Mouse (Mus musculus): ENCODE measurements around the gene Sf3b5. TPM values are rescaled to one million over a fixed set of nuclear protein-coding genes. Genes with fewer than 3 reads are reported as not detected.

Sf3b5 gene
- 10.7 and 15.7 TPM in 2 replicates for polyA plus RNA-seq (2011; ENCODE audit: insufficient read depth, insufficient read length, low replicate concordance, missing spikeins)

DNA sequence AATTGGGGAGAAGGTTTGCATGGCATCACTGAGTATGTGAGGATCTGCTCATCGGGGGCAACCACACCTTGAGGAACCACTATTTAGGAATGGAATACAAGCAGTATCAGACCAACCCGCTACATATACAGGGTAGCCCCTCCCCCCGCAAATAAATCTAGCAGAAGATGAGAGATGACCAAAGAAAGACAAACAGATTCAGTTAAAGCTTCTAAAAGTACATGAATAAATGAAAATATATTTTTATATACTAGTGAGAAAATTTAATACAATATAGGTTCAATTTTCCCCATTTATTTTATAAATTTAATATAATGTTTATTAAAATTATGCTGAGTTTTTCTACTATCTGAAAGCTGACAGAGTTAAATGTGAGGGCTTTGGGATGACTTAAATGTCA is at the start of gene Sf3b5:
Sf3b5 (plus strand) TSS at position 301 of the 400 bp plus-strand sequence.
- 82% methylated on average over 3 of the region's 3 CpGs for WGBS

DNA sequence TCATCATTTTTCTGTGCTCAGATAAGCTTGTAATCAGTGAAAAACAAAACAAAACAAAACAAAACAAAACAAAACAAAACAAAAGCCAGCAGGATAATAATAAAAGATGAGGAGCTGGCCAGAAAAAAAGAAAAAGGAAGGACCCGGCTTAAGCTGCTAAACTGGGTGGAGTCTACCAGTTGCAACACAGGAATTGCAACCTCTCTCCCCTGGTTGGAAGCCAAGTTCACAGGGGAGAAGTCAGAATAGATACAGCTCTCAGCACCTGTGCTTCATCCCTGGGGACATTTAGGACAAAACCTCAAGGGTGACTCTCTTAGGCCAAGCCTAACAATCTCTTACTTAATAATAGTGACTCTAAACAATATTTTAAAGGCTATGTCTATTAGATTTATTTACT is 49.3 kb upstream of the Sf3b5 start:
- Histone ChIP-seq H3K4me1 (ENCODE audit: control insufficient read depth, insufficient read depth, low read length) (no peaks in the 10 kb centered on the region; the same call in 1 of the 2 replicates), H3K27ac (ENCODE audit: control insufficient read depth, insufficient read depth, low read depth, low read length, poor library complexity) (peak overlapping the region; percentile 61; the same call in 1 of the 2 replicates), H3K4me3 (replicated peaks; ENCODE audit: control insufficient read depth, low read depth, low read length) (peak overlapping the region; percentile 16)
- TF ChIP-seq CTCF (IDR thresholded peaks at IDR 0.05; ENCODE audit: control insufficient read depth, insufficient read depth, low read length) (no peak), POLR2A (IDR thresholded peaks at IDR 0.05; ENCODE audit: borderline replicate concordance, control insufficient read depth, low read depth, low read length) (no peak)
- 5% methylated on average over 1 of the region's 1 CpGs for WGBS

More for the DNA sequence above, at the start of gene Sf3b5:
- Histone ChIP-seq H3K27ac (ENCODE audit: control insufficient read depth, insufficient read depth, low read depth, low read length, poor library complexity) (no peak within 1 kb of the TSS), H3K4me1 (ENCODE audit: control insufficient read depth, insufficient read depth, low read length) (peaks cover 2% of the 10 kb centered on the region; the same call in 1 of the 2 replicates), H3K4me3 (replicated peaks; ENCODE audit: control insufficient read depth, low read depth, low read length) (no peak within 1 kb of the TSS)
- TF ChIP-seq CTCF (IDR thresholded peaks at IDR 0.05; ENCODE audit: control insufficient read depth, insufficient read depth, low read length) (no peak), POLR2A (IDR thresholded peaks at IDR 0.05; ENCODE audit: borderline replicate concordance, control insufficient read depth, low read depth, low read length) (no peak)

DNA sequence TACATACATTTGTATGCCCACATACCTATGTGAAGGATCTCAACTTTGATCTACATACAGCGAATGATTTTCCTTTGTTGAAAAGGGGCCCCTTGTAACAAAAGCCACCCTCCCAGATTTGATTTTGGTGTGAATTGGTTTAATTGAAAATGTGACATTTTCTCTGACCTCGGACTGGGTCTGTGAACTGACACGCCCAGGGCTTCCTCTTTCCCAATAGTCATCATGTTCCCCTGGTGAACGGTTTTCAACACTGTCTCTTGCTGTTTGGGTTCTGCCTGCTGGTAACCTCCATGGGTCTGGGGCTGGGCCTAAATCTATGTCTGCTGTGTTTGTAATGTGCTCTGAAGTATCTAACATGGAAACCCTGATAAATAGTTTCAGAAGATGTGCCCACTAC is 47.9 kb upstream of the Sf3b5 start:
- peak overlapping the region; percentile 35 for H3K4me3 ChIP-seq (replicated peaks; ENCODE audit: control insufficient read depth, low read depth, low read length)
- H3K27ac ChIP-seq (ENCODE audit: control insufficient read depth, insufficient read depth, low read depth, low read length, poor library complexity) = peak overlapping the region; percentile 62; the same call in 1 of the 2 replicates
- TF ChIP-seq CTCF (IDR thresholded peaks at IDR 0.05; ENCODE audit: control insufficient read depth, insufficient read depth, low read length) = no peak
- TF ChIP-seq POLR2A (IDR thresholded peaks at IDR 0.05; ENCODE audit: borderline replicate concordance, control insufficient read depth, low read depth, low read length) = no peak
- WGBS = 27% methylated on average over 4 of the region's 4 CpGs
- no peaks in the 10 kb centered on the region; the same call in 1 of the 2 replicates for H3K4me1 ChIP-seq (ENCODE audit: control insufficient read depth, insufficient read depth, low read length)

DNA sequence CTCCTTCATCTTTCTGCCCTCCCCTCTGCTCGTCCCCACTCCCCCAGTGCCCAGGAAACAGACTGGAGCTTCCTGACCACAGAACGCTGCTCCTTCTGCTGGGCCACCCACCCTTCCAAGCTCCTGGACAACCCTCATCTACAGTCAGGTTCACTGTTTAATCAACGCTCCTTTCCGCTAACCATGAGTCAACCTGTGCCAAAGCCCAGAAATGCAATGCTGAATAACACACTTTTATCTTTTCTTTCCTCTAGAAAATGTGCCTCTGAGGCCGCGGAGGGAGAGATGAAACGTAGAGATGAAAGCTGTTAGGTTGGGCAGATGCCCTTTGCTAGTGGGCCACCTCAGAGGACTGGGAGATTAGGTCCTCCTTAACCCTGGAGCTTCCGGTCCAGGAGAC is 43.6 kb upstream of the Sf3b5 start:
- TF ChIP-seq POLR2A (IDR thresholded peaks at IDR 0.05; ENCODE audit: borderline replicate concordance, control insufficient read depth, low read depth, low read length) (no peak), CTCF (IDR thresholded peaks at IDR 0.05; ENCODE audit: control insufficient read depth, insufficient read depth, low read length) (no peak)
- H3K4me3 ChIP-seq (replicated peaks; ENCODE audit: control insufficient read depth, low read depth, low read length) = no peak overlapping the region
- no peaks in the 10 kb centered on the region; the same call in 1 of the 2 replicates for H3K4me1 ChIP-seq (ENCODE audit: control insufficient read depth, insufficient read depth, low read length)
- H3K27ac ChIP-seq (ENCODE audit: control insufficient read depth, insufficient read depth, low read depth, low read length, poor library complexity) = no peak overlapping the region
- WGBS = 64% methylated on average over 8 of the region's 8 CpGs

DNA sequence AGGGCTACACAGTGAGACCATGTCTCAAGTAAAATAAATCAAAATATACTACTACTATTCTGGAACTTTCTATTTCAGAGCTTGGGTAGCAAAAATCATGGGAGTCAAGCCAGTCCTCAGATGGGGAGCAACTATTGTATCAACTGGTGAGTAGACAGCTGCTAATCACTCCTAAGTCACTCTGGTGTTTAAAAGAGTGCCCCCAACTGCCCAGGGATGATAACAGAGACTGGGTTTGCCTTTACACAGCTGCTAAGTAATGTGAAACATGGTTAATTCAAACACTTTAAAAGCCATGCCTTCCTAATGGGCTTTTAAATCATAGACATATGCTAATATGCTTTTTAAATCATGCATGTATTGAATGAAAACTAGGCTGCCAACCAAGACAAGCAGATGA is 42.9 kb upstream of the Sf3b5 start:
- TF ChIP-seq POLR2A (IDR thresholded peaks at IDR 0.05; ENCODE audit: borderline replicate concordance, control insufficient read depth, low read depth, low read length) = no peak
- TF ChIP-seq CTCF (IDR thresholded peaks at IDR 0.05; ENCODE audit: control insufficient read depth, insufficient read depth, low read length) = no peak
- H3K4me1 ChIP-seq (ENCODE audit: control insufficient read depth, insufficient read depth, low read length) = no peaks in the 10 kb centered on the region; the same call in 1 of the 2 replicates
- peak overlapping the region; percentile 59 for H3K4me3 ChIP-seq (replicated peaks; ENCODE audit: control insufficient read depth, low read depth, low read length)
- H3K27ac ChIP-seq (ENCODE audit: control insufficient read depth, insufficient read depth, low read depth, low read length, poor library complexity) = no peak overlapping the region

DNA sequence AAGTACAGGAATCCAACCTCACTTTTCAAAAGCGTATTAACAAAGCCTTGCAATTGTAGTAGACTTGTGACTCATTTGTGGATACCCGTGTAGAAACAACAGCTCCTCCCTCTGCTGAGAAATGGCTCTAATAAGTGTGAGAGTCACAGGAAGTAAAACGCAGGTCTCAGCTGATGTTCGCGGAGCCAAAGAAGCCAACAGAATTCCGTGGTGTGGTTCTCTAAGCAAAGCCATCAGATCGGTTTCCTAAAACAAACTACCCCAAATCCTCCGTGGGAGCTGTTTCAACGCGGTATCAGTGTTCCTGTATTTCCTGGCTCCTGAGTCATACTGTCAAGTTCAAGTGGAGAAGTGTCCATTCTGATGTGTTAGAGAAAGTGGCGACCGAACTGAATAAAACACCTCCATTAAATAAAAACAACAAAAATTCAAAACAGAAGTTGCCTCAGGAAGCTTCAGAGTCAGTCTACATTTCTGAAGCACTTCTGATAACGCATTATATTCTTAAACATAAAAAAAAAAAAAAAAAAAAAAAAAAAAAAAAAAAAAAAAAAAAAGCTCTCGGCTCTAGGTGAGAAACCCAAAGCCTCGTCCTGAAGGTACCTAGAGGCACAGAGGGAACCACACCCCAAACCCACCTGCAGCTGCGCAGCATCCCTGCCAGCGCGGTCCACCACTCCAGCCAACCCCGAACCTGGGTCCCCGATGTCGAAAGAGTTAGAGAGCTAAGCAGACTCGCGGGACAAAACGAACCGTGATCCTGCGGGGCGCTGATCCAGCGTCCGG is 41.6 kb upstream of the Sf3b5 start:
- Histone ChIP-seq H3K4me3 (replicated peaks; ENCODE audit: control insufficient read depth, low read depth, low read length) (peak overlapping the region; percentile 96), H3K27ac (ENCODE audit: control insufficient read depth, insufficient read depth, low read depth, low read length, poor library complexity) (peak overlapping the region; percentile 89), H3K4me1 (ENCODE audit: control insufficient read depth, insufficient read depth, low read length) (no peaks in the 10 kb centered on the region; the same call in 1 of the 2 replicates)
- TF ChIP-seq CTCF (IDR thresholded peaks at IDR 0.05; ENCODE audit: control insufficient read depth, insufficient read depth, low read length) (no peak), POLR2A (IDR thresholded peaks at IDR 0.05; ENCODE audit: borderline replicate concordance, control insufficient read depth, low read depth, low read length) (no peak)
- 1% methylated on average over 29 of the region's 29 CpGs for WGBS

DNA sequence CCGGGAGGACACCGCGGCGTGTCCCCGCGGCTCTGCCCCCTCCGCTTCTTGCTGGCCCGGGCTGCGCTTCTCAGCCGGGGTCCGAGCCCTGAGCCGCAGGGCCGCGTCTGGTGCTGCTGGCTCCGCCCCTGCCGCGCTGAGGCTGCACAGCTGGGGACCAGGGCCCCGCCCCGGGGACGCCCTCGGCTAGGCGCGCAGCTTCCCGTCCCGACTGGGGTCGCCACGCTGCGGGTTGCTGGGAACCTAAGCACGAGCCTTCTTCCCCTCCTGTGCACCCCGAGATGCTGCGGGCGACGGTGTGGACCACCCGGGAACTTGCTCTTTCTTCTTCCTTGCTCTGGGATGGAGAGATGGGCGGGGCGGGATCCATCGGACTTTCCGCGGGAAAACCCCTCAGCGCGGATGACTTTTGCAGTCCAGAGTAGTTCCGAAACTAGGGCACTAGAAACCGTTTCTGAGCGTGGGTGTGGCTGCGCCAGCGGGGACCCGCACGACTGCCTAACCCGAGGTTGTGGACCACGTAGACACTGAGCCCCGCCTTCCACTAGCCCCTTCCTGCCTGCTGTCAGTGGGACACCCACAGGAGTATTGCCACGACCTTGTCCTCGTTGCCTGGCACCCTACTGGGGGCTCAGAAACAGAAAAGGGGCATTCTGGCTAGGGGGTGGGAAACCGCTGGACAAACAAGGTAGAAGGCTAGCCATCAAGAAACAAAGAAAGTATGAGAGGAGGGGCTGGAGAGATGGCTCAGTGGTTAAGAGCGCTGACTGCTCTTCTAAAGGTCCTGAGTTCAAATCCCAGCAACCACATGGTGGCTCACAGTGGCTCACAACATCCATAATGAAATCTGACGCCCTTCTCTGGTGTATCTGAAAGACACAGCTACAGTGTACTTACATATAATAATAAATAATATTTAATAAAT is 40.7 kb upstream of the Sf3b5 start, which contains the start of gene Stx11:
Stx11 (minus strand) TSS at position 148 of the 925 bp plus-strand sequence.
- H3K27ac ChIP-seq (ENCODE audit: control insufficient read depth, insufficient read depth, low read depth, low read length, poor library complexity) = peak within 1 kb of the TSS; percentile 89
- TF ChIP-seq POLR2A (IDR thresholded peaks at IDR 0.05; ENCODE audit: borderline replicate concordance, control insufficient read depth, low read depth, low read length) = peak; percentile 62; the same call in 1 of the 2 replicates
- no peak for TF ChIP-seq CTCF (IDR thresholded peaks at IDR 0.05; ENCODE audit: control insufficient read depth, insufficient read depth, low read length)
- WGBS = 4% methylated on average over 56 of the region's 56 CpGs
- peak within 1 kb of the TSS; percentile 96 for H3K4me3 ChIP-seq (replicated peaks; ENCODE audit: control insufficient read depth, low read depth, low read length)
- H3K4me1 ChIP-seq (ENCODE audit: control insufficient read depth, insufficient read depth, low read length) = no peaks in the 10 kb centered on the region; the same call in 1 of the 2 replicates

Data from bone marrow, adult 2 months (tissue).